Mouse (Mus musculus) MN1 (cell line): ENCODE measurements around the gene Arpp19.

ENCODE experiments used
- DNase-seq: peaks from one replicate; pipeline ENCODE4 v3.0.0-alpha.2; 2016; ENCODE audit warnings: low spot score

Gene Arpp19

GRCm38 (mm10) chr9:75038357-75038688, 909 bp downstream of the Arpp19 start:
- no peak for DNase-seq

GRCm38 (mm10) chr9:75040566-75040965, 3.2 kb downstream of the Arpp19 start:
- DNase-seq = no peak

GRCm38 (mm10) chr9:75041840-75042525, 4.6 kb downstream of the Arpp19 start:
- DNase-seq = no peak

GRCm38 (mm10) chr9:75043191-75043590, 5.8 kb downstream of the Arpp19 start:
- DNase-seq = no peak

GRCm38 (mm10) chr9:75047079-75047478, 9.7 kb downstream of the Arpp19 start:
- DNase-seq = no peak

GRCm38 (mm10) chr9:75049100-75049499, 11.7 kb downstream of the Arpp19 start:
- DNase-seq = no peak

GRCm38 (mm10) chr9:75050003-75050402, 12.6 kb downstream of the Arpp19 start:
- peak; percentile 74 for DNase-seq

GRCm38 (mm10) chr9:75051841-75052240, 14.4 kb downstream of the Arpp19 start:
- DNase-seq = no peak

GRCm38 (mm10) chr9:75055046-75055445, 17.6 kb downstream of the Arpp19 start:
- DNase-seq = no peak

GRCm38 (mm10) chr9:75064678-75065331, 27.4 kb downstream of the Arpp19 start:
- DNase-seq = no peak

- peak; percentile 10 for DNase-seq
Observed at GRCm38 (mm10) chr9:75070457-75071028, 33.1 kb downstream of the Arpp19 start, which contains the start of gene Myo5a. Myo5a (plus strand) TSS chr9:75071015.

- peak; percentile 86 for DNase-seq
Observed at GRCm38 (mm10) chr9:75071029-75071705, 33.8 kb downstream of the Arpp19 start.

GRCm38 (mm10) chr9:75071706-75072192, 34.3 kb downstream of the Arpp19 start:
- DNase-seq = peak; percentile 56

- DNase-seq = no peak
Observed at GRCm38 (mm10) chr9:75072361-75072760, 34.9 kb downstream of the Arpp19 start.

GRCm38 (mm10) chr9:75077191-75077590, 39.8 kb downstream of the Arpp19 start:
- DNase-seq = no peak

GRCm38 (mm10) chr9:75085242-75085824, 47.9 kb downstream of the Arpp19 start:
- no peak for DNase-seq

GRCm38 (mm10) chr9:75087823-75088222, 50.4 kb downstream of the Arpp19 start:
- DNase-seq = no peak

- DNase-seq = no peak
Observed at GRCm38 (mm10) chr9:75089285-75089684, 51.9 kb downstream of the Arpp19 start.

GRCm38 (mm10) chr9:75092134-75092533, 54.7 kb downstream of the Arpp19 start:
- DNase-seq = no peak

GRCm38 (mm10) chr9:75094762-75095161, 57.3 kb downstream of the Arpp19 start:
- DNase-seq = no peak

GRCm38 (mm10) chr9:75098937-75099336, 61.5 kb downstream of the Arpp19 start:
- DNase-seq = no peak

- no peak for DNase-seq
Observed at GRCm38 (mm10) chr9:75100157-75100781, 62.9 kb downstream of the Arpp19 start.
